Mouse (Mus musculus): ENCODE measurements at regions not wholly inside any gene's neighbourhood (a gene's known extent, or its start where the extent isn't known, plus 50 kb on each side); places are given as distances from the start of the nearest gene placed in this dataset.

DNA sequence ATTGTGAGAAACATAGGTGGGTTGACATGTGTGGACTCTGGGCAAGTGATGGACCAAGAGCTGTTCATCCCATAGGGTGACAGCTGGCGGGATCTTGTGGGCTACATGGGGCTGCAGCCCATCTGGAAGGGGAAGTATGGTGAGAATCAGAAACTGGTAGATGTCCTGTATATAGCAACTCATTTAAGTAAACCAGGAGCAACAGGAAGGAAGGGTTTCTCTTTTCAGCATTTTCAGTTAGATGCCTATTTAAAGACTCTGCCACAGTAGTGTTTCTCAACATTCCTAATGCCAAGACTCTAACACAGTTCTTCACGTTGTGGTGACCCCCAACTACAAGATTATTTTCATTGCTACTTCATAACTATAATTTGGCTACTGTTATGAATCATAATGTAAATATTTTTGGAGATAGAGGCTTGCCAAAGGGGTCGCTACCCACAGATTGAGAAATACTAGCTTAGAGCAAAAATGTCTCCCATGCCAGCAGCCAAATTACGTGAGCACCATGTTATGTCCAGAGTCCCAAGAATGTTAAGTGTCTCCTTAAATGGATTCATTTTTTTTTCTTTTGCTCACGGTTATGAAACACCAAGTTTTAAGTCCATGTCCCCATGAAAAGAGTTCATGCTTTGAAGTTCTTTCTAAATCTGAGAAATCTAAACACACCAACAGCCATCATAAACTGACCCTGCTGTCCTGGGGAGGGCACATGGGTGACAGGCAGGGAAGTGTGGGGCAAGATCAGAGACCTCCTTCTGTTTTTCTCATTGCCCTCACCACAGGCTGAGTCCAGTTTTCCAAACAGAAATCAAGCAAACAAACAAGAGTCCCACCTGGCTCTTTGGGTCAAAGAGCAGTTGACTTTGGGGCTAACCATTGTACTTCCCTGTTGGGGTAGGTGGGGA lies 62.3 kb upstream of the Ctla4 start:
- TF ChIP-seq CTCF (IDR thresholded peaks at IDR 0.05; ENCODE audit: low read depth) (no peak), EP300 (IDR thresholded peaks at IDR 0.05; ENCODE audit: low read depth) (no peak)
